Mouse (Mus musculus) hindbrain, embryonic 15.5 days (tissue): ENCODE data around the gene Zmiz1. TPM values are rescaled to one million over a fixed set of nuclear protein-coding genes. Genes with fewer than 3 reads are reported as not detected.

ENCODE experiments used
- ATAC-seq: fragments of 200-750 bp; cut with Nextera tagmentation; 2 replicates; pipeline ENCODE4 v1.8.0; 2017; ENCODE audit warnings: low read depth, moderate number of reproducible peaks, moderate TSS enrichment; ENCODE audit not compliant: low FRiP score
- H3K27ac ChIP-seq: fragments of 300-500 bp; sonication (generic); replicated peaks from 2 replicates; pipeline ENCODE4 v1.5.1; 2015; ENCODE audit warnings: mild to moderate bottlenecking, inconsistent platforms
- H3K27me3 ChIP-seq: fragments of 300-500 bp; sonication (generic); 2 replicates; pipeline ENCODE4 v1.6.1; 2015; ENCODE audit warnings: control low read depth, inconsistent platforms
- H3K36me3 ChIP-seq: fragments of 300-500 bp; sonication (generic); 2 replicates; pipeline ENCODE4 v1.6.1; 2015; ENCODE audit warnings: control low read depth, inconsistent platforms
- H3K4me1 ChIP-seq: fragments of 300-500 bp; sonication (generic); replicated peaks from 2 replicates; pipeline ENCODE4 v1.6.1; 2015; ENCODE audit warnings: control low read depth, inconsistent platforms
- H3K4me2 ChIP-seq: fragments of 300-500 bp; sonication (generic); 2 replicates; pipeline ENCODE4 v1.6.1; 2015; ENCODE audit warnings: moderate library complexity, mild to moderate bottlenecking, inconsistent platforms
- H3K4me3 ChIP-seq: fragments of 300-500 bp; sonication (generic); 2 replicates; pipeline ENCODE4 v1.5.1; 2015; ENCODE audit warnings: mild to moderate bottlenecking, inconsistent platforms
- H3K9ac ChIP-seq: fragments of 300-500 bp; sonication (generic); 2 replicates; pipeline ENCODE4 v1.6.1; 2015; ENCODE audit warnings: inconsistent platforms
- H3K9me3 ChIP-seq: fragments of 300-500 bp; sonication (generic); 2 replicates; pipeline ENCODE4 v1.6.1; 2016; ENCODE audit warnings: control low read depth, inconsistent platforms
- WGBS: fragments of 180-500 bp; shearing (Covaris S2); methylation state at CpG from one replicate; pipeline ENCODE4 v1.1.7; 2015; 5-methylcytosine and 5-hydroxymethylcytosine counted together
- polyA plus RNA-seq: library from polyadenylated mRNA; unstranded; fragments of >200 nt; fragmentation: Nextera tagmentation; extraction: Ambion mirVana; gene quantifications from 2 replicates; pipeline ENCODE4 v1.2.1, GENCODE M21; 2015

Zmiz1 gene
- polyA plus RNA-seq, 1 experiment from 2014 or later: 70.9 TPM

- H3K27me3 ChIP-seq: no peaks in the 10 kb centered on the region
- 95% methylated on average over 8 of the region's 8 CpGs for WGBS
- H3K36me3 ChIP-seq: 0 out of 2 replicates have a peak, but pooled peaks cover 5% of the 10 kb centered on the region
- no peaks in the 10 kb centered on the region for H3K9me3 ChIP-seq
- H3K4me2 ChIP-seq: no peak overlapping the region
- H3K27ac ChIP-seq: no peak overlapping the region
- H3K4me3 ChIP-seq: no peak overlapping the region
- no peak overlapping the region for H3K9ac ChIP-seq
- H3K4me1 ChIP-seq: peaks cover 53% of the 10 kb centered on the region
- no peak for ATAC-seq
Measured at GRCm38 (mm10) chr14:25536476-25536875, 77.5 kb downstream of the Zmiz1 start.

- no peak overlapping the region for H3K27ac ChIP-seq
- WGBS: 92% methylated on average over 1 of the region's 1 CpGs
- no peaks in the 10 kb centered on the region for H3K27me3 ChIP-seq
- peaks cover 53% of the 10 kb centered on the region for H3K4me1 ChIP-seq
- no peak overlapping the region for H3K4me2 ChIP-seq
- no peak overlapping the region for H3K9ac ChIP-seq
- ATAC-seq: no peak
- H3K36me3 ChIP-seq: 0 out of 2 replicates have a peak, but pooled peaks cover 5% of the 10 kb centered on the region
- no peaks in the 10 kb centered on the region for H3K9me3 ChIP-seq
- H3K4me3 ChIP-seq: no peak overlapping the region
Measured at GRCm38 (mm10) chr14:25537351-25537750, 78.4 kb downstream of the Zmiz1 start.

- WGBS: 60% methylated on average over 2 of the region's 2 CpGs
- Histone ChIP-seq H3K27me3 (no peaks in the 10 kb centered on the region), H3K9ac (no peak overlapping the region), H3K9me3 (no peaks in the 10 kb centered on the region), H3K4me2 (no peak overlapping the region), H3K4me1 (peaks cover 60% of the 10 kb centered on the region), H3K4me3 (no peak overlapping the region), H3K27ac (peak overlapping the region; percentile 72; the same call in 1 of the 2 replicates), H3K36me3 (0 out of 2 replicates have a peak, but pooled peaks cover 5% of the 10 kb centered on the region)
- no peak for ATAC-seq
Measured at GRCm38 (mm10) chr14:25538522-25538921, 79.5 kb downstream of the Zmiz1 start.

- H3K4me2 ChIP-seq: no peak overlapping the region
- no peaks in the 10 kb centered on the region for H3K27me3 ChIP-seq
- no peaks in the 10 kb centered on the region for H3K9me3 ChIP-seq
- H3K9ac ChIP-seq: no peak overlapping the region
- 0 out of 2 replicates have a peak, but pooled peaks cover 5% of the 10 kb centered on the region for H3K36me3 ChIP-seq
- no peak overlapping the region for H3K4me3 ChIP-seq
- H3K4me1 ChIP-seq: peaks cover 54% of the 10 kb centered on the region
- WGBS: 76% methylated on average over 10 of the region's 10 CpGs
- no peak overlapping the region for H3K27ac ChIP-seq
- no peak for ATAC-seq
Measured at GRCm38 (mm10) chr14:25539493-25540116, 80.6 kb downstream of the Zmiz1 start.

GRCm38 (mm10) chr14:25540172-25540571, 81.2 kb downstream of the Zmiz1 start:
- 80% methylated on average over 4 of the region's 4 CpGs for WGBS
- no peak overlapping the region for H3K4me2 ChIP-seq
- no peak for ATAC-seq
- no peak overlapping the region for H3K27ac ChIP-seq
- peaks cover 54% of the 10 kb centered on the region for H3K4me1 ChIP-seq
- no peaks in the 10 kb centered on the region for H3K27me3 ChIP-seq
- no peak overlapping the region for H3K4me3 ChIP-seq
- no peaks in the 10 kb centered on the region for H3K9me3 ChIP-seq
- H3K36me3 ChIP-seq: 0 out of 2 replicates have a peak, but pooled peaks cover 5% of the 10 kb centered on the region
- no peak overlapping the region for H3K9ac ChIP-seq

GRCm38 (mm10) chr14:25541213-25541612, 82.2 kb downstream of the Zmiz1 start:
- WGBS: 82% methylated on average over 5 of the region's 5 CpGs
- H3K4me1 ChIP-seq: peaks cover 48% of the 10 kb centered on the region
- H3K4me2 ChIP-seq: no peak overlapping the region
- H3K27me3 ChIP-seq: no peaks in the 10 kb centered on the region
- H3K27ac ChIP-seq: no peak overlapping the region
- peaks cover 8% of the 10 kb centered on the region; the same call in 1 of the 2 replicates for H3K36me3 ChIP-seq
- no peak overlapping the region for H3K9ac ChIP-seq
- ATAC-seq: no peak
- no peak overlapping the region for H3K4me3 ChIP-seq
- H3K9me3 ChIP-seq: no peaks in the 10 kb centered on the region

GRCm38 (mm10) chr14:25543098-25543497, 84.1 kb downstream of the Zmiz1 start:
- H3K36me3 ChIP-seq: peaks cover 8% of the 10 kb centered on the region; the same call in 1 of the 2 replicates
- no peak for ATAC-seq
- WGBS: 99% methylated on average over 4 of the region's 4 CpGs

GRCm38 (mm10) chr14:25543927-25544326, 84.9 kb downstream of the Zmiz1 start:
- H3K27ac ChIP-seq: no peak overlapping the region
- H3K4me3 ChIP-seq: no peak overlapping the region
- H3K9me3 ChIP-seq: no peaks in the 10 kb centered on the region
- peaks cover 62% of the 10 kb centered on the region for H3K4me1 ChIP-seq
- no peaks in the 10 kb centered on the region for H3K27me3 ChIP-seq
- no peak overlapping the region for H3K4me2 ChIP-seq
- 95% methylated on average over 4 of the region's 4 CpGs for WGBS
- H3K9ac ChIP-seq: no peak overlapping the region
- peaks cover 8% of the 10 kb centered on the region; the same call in 1 of the 2 replicates for H3K36me3 ChIP-seq
- no peak for ATAC-seq

More at GRCm38 (mm10) chr14:25543098-25543497, 84.1 kb downstream of the Zmiz1 start:
- Histone ChIP-seq H3K27me3 (no peaks in the 10 kb centered on the region), H3K9me3 (no peaks in the 10 kb centered on the region), H3K9ac (no peak overlapping the region), H3K4me3 (no peak overlapping the region), H3K4me1 (peaks cover 61% of the 10 kb centered on the region), H3K4me2 (no peak overlapping the region), H3K27ac (no peak overlapping the region)

GRCm38 (mm10) chr14:25546852-25547621, 88.1 kb downstream of the Zmiz1 start:
- WGBS: 43% methylated on average over 14 of the region's 14 CpGs
- Histone ChIP-seq H3K4me2 (no peak overlapping the region), H3K9ac (no peak overlapping the region), H3K9me3 (no peaks in the 10 kb centered on the region), H3K4me3 (no peak overlapping the region), H3K4me1 (peaks cover 65% of the 10 kb centered on the region), H3K36me3 (peaks cover 4% of the 10 kb centered on the region; the same call in 1 of the 2 replicates), H3K27me3 (no peaks in the 10 kb centered on the region), H3K27ac (peak overlapping the region; percentile 86)
- no peak for ATAC-seq

- Histone ChIP-seq H3K9me3 (no peaks in the 10 kb centered on the region), H3K9ac (no peak overlapping the region), H3K4me2 (no peak overlapping the region), H3K4me3 (no peak overlapping the region), H3K27me3 (no peaks in the 10 kb centered on the region), H3K4me1 (peaks cover 61% of the 10 kb centered on the region), H3K36me3 (peaks cover 4% of the 10 kb centered on the region; the same call in 1 of the 2 replicates), H3K27ac (peak overlapping the region; percentile 86)
- 75% methylated on average over 9 of the region's 9 CpGs for WGBS
- no peak for ATAC-seq
Measured at GRCm38 (mm10) chr14:25547882-25548281, 88.9 kb downstream of the Zmiz1 start.

- Histone ChIP-seq H3K27ac (peak overlapping the region; percentile 86), H3K4me1 (peaks cover 64% of the 10 kb centered on the region), H3K4me2 (no peak overlapping the region), H3K27me3 (no peaks in the 10 kb centered on the region), H3K36me3 (peaks cover 4% of the 10 kb centered on the region; the same call in 1 of the 2 replicates), H3K9ac (no peak overlapping the region), H3K4me3 (no peak overlapping the region), H3K9me3 (no peaks in the 10 kb centered on the region)
- WGBS: 32% methylated on average over 6 of the region's 6 CpGs
- ATAC-seq: no peak
Measured at GRCm38 (mm10) chr14:25548650-25549049, 89.7 kb downstream of the Zmiz1 start.

GRCm38 (mm10) chr14:25549125-25549524, 90.1 kb downstream of the Zmiz1 start:
- Histone ChIP-seq H3K36me3 (peaks cover 4% of the 10 kb centered on the region; the same call in 1 of the 2 replicates), H3K9ac (no peak overlapping the region), H3K4me2 (no peak overlapping the region), H3K9me3 (no peaks in the 10 kb centered on the region), H3K27ac (peak overlapping the region; percentile 86), H3K27me3 (no peaks in the 10 kb centered on the region), H3K4me3 (no peak overlapping the region), H3K4me1 (peaks cover 69% of the 10 kb centered on the region)
- no peak for ATAC-seq
- WGBS: 86% methylated on average over 7 of the region's 7 CpGs
